Mouse (Mus musculus) small intestine, adult 2 months (tissue): ENCODE data around the gene Sarnp.

Experiments
- CTCF ChIP-seq: fragments of 200-500 bp; IDR thresholded peaks from 2 replicates; pipeline ENCODE4 v1.5.1; 2012; ENCODE audit warnings: low read depth, mild to moderate bottlenecking, control low read depth, inconsistent platforms, low read length, moderate library complexity, mixed read lengths; ENCODE audit not compliant: insufficient replicate concordance, insufficient read length; ENCODE audit errors: extremely low read depth
- POLR2A ChIP-seq: fragments of 200-500 bp; IDR thresholded peaks from 2 replicates; pipeline ENCODE4 v1.6.1; 2012; ENCODE audit warnings: low read depth, mild to moderate bottlenecking, control low read depth, inconsistent platforms, low read length, moderate library complexity

DNA sequence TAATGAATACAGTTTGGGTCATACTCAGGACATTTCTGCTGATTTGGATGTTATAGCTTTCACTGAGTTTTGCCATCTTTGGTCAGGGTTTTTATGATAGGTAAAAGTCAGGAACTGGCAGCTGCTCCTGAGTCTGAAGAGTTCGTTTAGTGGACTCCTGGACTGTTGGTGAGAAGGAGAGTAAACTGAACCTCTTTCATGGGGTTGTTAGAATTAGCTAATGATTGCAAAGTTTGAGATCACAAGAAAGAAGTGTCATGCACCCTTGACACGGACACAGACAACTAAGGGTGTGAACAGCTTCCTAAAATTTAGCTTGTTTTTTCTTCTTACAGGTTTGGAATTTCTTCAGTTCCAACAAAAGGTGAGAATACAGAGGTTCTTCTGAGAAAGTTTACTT, 31.3 kb downstream of the Sarnp start:
- TF ChIP-seq CTCF (no peak), POLR2A (no peak)
